In genomic region chr15:31530659-31531445, GRCm38 (mm10) we compare ENCODE assay signal across 8 mouse cellular contexts. TPM values are rescaled to one million over a fixed set of nuclear protein-coding genes. Genes with fewer than 3 reads are reported as not detected.
DNase-seq lines count a peak whose midpoint lies in the region; ATAC-seq and TF ChIP-seq lines count a peak whose summit lies in the region.

Gene March6 (minus strand): TSS chr15:31531053.

- under 1% methylated on average over 108 of the region's 132 CpGs for WGBS in bone marrow, adult 2 months
- WGBS in embryonic facial prominence, embryonic 14.5 days: 1% methylated on average over 52 of the region's 132 CpGs
- WGBS in limb, embryonic 13.5 days: under 1% methylated on average over 73 of the region's 132 CpGs
- WGBS in midbrain, embryonic 15.5 days: under 1% methylated on average over 100 of the region's 132 CpGs

- H3K4me3 ChIP-seq in bone marrow, adult 2 months (replicated peaks; ENCODE audit: control insufficient read depth, low read depth, low read length): peak within 1 kb of the TSS; percentile 99
- H3K4me3 ChIP-seq in embryonic facial prominence, embryonic 14.5 days (ENCODE audit: low read depth, low read length): peak within 1 kb of the TSS; percentile 91
- H3K4me3 ChIP-seq in limb, embryonic 13.5 days: peak within 1 kb of the TSS; percentile 92
- peak within 1 kb of the TSS; percentile 99 for H3K4me3 ChIP-seq in midbrain, embryonic 15.5 days

- H3K36me3 ChIP-seq in embryonic facial prominence, embryonic 14.5 days (ENCODE audit: control insufficient read depth, insufficient read depth, low read length): peaks cover 4% of the 10 kb centered on the region; the same call in 1 of the 2 replicates
- no peaks in the 10 kb centered on the region; the same call in 1 of the 2 replicates for H3K36me3 ChIP-seq in limb, embryonic 13.5 days
- no peaks in the 10 kb centered on the region for H3K36me3 ChIP-seq in midbrain, embryonic 15.5 days (replicated peaks)

- peak within 1 kb of the TSS; percentile 82 for H3K4me2 ChIP-seq in embryonic facial prominence, embryonic 14.5 days (ENCODE audit: low read depth, low read length)
- H3K4me2 ChIP-seq in limb, embryonic 13.5 days (replicated peaks): peak within 1 kb of the TSS; percentile 80
- H3K4me2 ChIP-seq in midbrain, embryonic 15.5 days: peak within 1 kb of the TSS; percentile 80

- peak; percentile 82 for TF ChIP-seq POLR2A in bone marrow, adult 2 months (IDR thresholded peaks at IDR 0.05; ENCODE audit: borderline replicate concordance, control insufficient read depth, low read depth, low read length)

- no peaks in the 10 kb centered on the region for H3K27me3 ChIP-seq in embryonic facial prominence, embryonic 14.5 days (replicated peaks; ENCODE audit: control insufficient read depth, insufficient read depth, low read length)
- no peaks in the 10 kb centered on the region for H3K27me3 ChIP-seq in limb, embryonic 13.5 days
- H3K27me3 ChIP-seq in midbrain, embryonic 15.5 days (replicated peaks): no peaks in the 10 kb centered on the region

- DNase-seq in 3T3-L1 (ENCODE audit: low read depth, low spot score): peak; percentile 78
- peak; percentile 96 for DNase-seq in embryonic facial prominence, embryonic 14.5 days (ENCODE audit: low spot score)
- peak; percentile 78 for DNase-seq in heart, adult 8-10 months (ENCODE audit: low spot score)
- peak; percentile 87 for DNase-seq in kidney, adult 9 months
- DNase-seq in spleen, adult 18-20 months: peak; percentile 83 to 89

- peak within 1 kb of the TSS; percentile 88 for H3K9ac ChIP-seq in embryonic facial prominence, embryonic 14.5 days (ENCODE audit: low read depth, low read length)
- H3K9ac ChIP-seq in limb, embryonic 13.5 days: peak within 1 kb of the TSS; percentile 96
- peak within 1 kb of the TSS; percentile 83 for H3K9ac ChIP-seq in midbrain, embryonic 15.5 days

- 0 out of 2 replicates have a peak, but pooled peaks cover 4% of the 10 kb centered on the region for H3K9me3 ChIP-seq in embryonic facial prominence, embryonic 14.5 days (ENCODE audit: control insufficient read depth, low read length)
- no peaks in the 10 kb centered on the region for H3K9me3 ChIP-seq in limb, embryonic 13.5 days
- no peaks in the 10 kb centered on the region for H3K9me3 ChIP-seq in midbrain, embryonic 15.5 days

- H3K4me1 ChIP-seq in bone marrow, adult 2 months (ENCODE audit: control insufficient read depth, insufficient read depth, low read length): peaks cover 12% of the 10 kb centered on the region
- H3K4me1 ChIP-seq in embryonic facial prominence, embryonic 14.5 days (ENCODE audit: control insufficient read depth, insufficient read depth, low read length): peaks cover 5% of the 10 kb centered on the region; the same call in 1 of the 2 replicates
- peaks cover 25% of the 10 kb centered on the region for H3K4me1 ChIP-seq in limb, embryonic 13.5 days
- peaks cover 29% of the 10 kb centered on the region for H3K4me1 ChIP-seq in midbrain, embryonic 15.5 days

- ATAC-seq in embryonic facial prominence, embryonic 14.5 days (ENCODE audit: low read depth): peak; percentile 93
- peak; percentile 91 for ATAC-seq in limb, embryonic 13.5 days (ENCODE audit: low FRiP score, low read depth)
- ATAC-seq in midbrain, embryonic 15.5 days (replicated peaks): peak; percentile 95

- no peak for TF ChIP-seq CTCF in bone marrow, adult 2 months (IDR thresholded peaks at IDR 0.05; ENCODE audit: control insufficient read depth, insufficient read depth, low read length)

- H3K27ac ChIP-seq in bone marrow, adult 2 months (ENCODE audit: control insufficient read depth, insufficient read depth, low read depth, low read length, poor library complexity): peak within 1 kb of the TSS; percentile 99
- H3K27ac ChIP-seq in embryonic facial prominence, embryonic 14.5 days (replicated peaks; ENCODE audit: low read depth, low read length): peak within 1 kb of the TSS; percentile 98
- peak within 1 kb of the TSS; percentile 96 for H3K27ac ChIP-seq in limb, embryonic 13.5 days
- peak within 1 kb of the TSS; percentile 98 for H3K27ac ChIP-seq in midbrain, embryonic 15.5 days

RNA-seq across cellular contexts. Expression of gene March6, which starts in this region (rescaled TPM):
- polyA plus RNA-seq in bone marrow, adult 2 months (2011; ENCODE audit: insufficient read depth, insufficient read length, low replicate concordance, missing spikeins): 14.9 and 20.9 TPM in 2 replicates
- polyA plus RNA-seq in embryonic facial prominence, embryonic 14.5 days (2014; fragmentation: Nextera tagmentation; extraction: Ambion mirVana): 33.8 and 35.5 TPM in 2 replicates
- total RNA-seq in heart, adult 8-10 months (2022): 100 to 1,000 TPM; 112 to 123 (median 116) TPM
- 28.7 and 32.0 TPM in 2 replicates for polyA plus RNA-seq in limb, embryonic 13.5 days (2015; fragmentation: Nextera tagmentation; extraction: Ambion mirVana)
- polyA plus RNA-seq in midbrain, embryonic 15.5 days (2015; fragmentation: Nextera tagmentation; extraction: Ambion mirVana): 86.5 and 96.9 TPM in 2 replicates

Comparison
In these comparisons a context has a peak if more than half of its experiments do, and no peak if none do; other contexts are left out.
1. Peak in every context shown above with its lines: DNase-seq, ATAC-seq, H3K4me3 ChIP-seq and H3K27ac ChIP-seq.